Mouse (Mus musculus) ES-Bruce4 (cell line): ENCODE results near the gene Krtap4-2. TPM values are rescaled to one million over a fixed set of nuclear protein-coding genes. Genes with fewer than 3 reads are reported as not detected.
"Not testable (repeated sequence)": the region's sequence is repeated elsewhere in the genome, so short reads cannot be mapped to it uniquely, and the experiment has no call there.

Experiments used
- H3K27ac ChIP-seq: 2 replicates; pipeline ENCODE4 v1.5.1; 2012; ENCODE audit warnings: low read length, inconsistent platforms; ENCODE audit not compliant: insufficient read depth
- H3K27me3 ChIP-seq: 2 replicates; pipeline ENCODE4 v1.6.1; 2012; ENCODE audit warnings: mild to moderate bottlenecking, low read length, inconsistent platforms; ENCODE audit not compliant: control insufficient read depth, poor library complexity, insufficient read depth, severe bottlenecking
- H3K36me3 ChIP-seq: 2 replicates; pipeline ENCODE4 v1.6.1; 2012; ENCODE audit warnings: inconsistent platforms, mild to moderate bottlenecking, low read length, moderate library complexity; ENCODE audit not compliant: control insufficient read depth, poor library complexity, insufficient read depth, severe bottlenecking
- H3K4me1 ChIP-seq: one replicate; pipeline ENCODE4 v1.8.1; 2011; ENCODE audit warnings: low read length; ENCODE audit not compliant: control insufficient read depth, insufficient read depth
- H3K4me3 ChIP-seq: 2 replicates; pipeline ENCODE4 v1.5.1; 2011; ENCODE audit warnings: low read depth, mild to moderate bottlenecking, low read length
- H3K9ac ChIP-seq: 2 replicates; pipeline ENCODE4 v1.6.1; 2012; ENCODE audit warnings: low read depth, mild to moderate bottlenecking, inconsistent platforms; ENCODE audit not compliant: poor library complexity, severe bottlenecking
- H3K9me3 ChIP-seq: replicated peaks from 2 replicates; pipeline ENCODE4 v1.6.1; 2012; ENCODE audit warnings: mild to moderate bottlenecking, low read length, inconsistent platforms; ENCODE audit not compliant: control insufficient read depth, poor library complexity, insufficient read depth, severe bottlenecking
- CTCF ChIP-seq: IDR thresholded peaks from one replicate; pipeline ENCODE4 v1.8.1; 2011; ENCODE audit warnings: low read depth, low read length
- EP300 ChIP-seq: IDR thresholded peaks from 2 replicates; pipeline ENCODE4 v1.6.1; 2011; ENCODE audit warnings: low read depth, low read length; ENCODE audit not compliant: insufficient read depth
- POLR2A ChIP-seq: IDR thresholded peaks from one replicate; pipeline ENCODE4 v1.8.1; 2011; ENCODE audit warnings: low read length; ENCODE audit not compliant: insufficient read depth
- polyA plus RNA-seq: library from polyadenylated mRNA; stranded (reverse); fragments of >200 nt; gene quantifications from 2 replicates; pipeline ENCODE4 v1.2.4, GENCODE M21; 2011; ENCODE audit warnings: low read depth; ENCODE audit not compliant: missing spikeins, insufficient read depth, insufficient read length

The Krtap4-2 gene
- polyA plus RNA-seq, 1 experiment = not detected

GRCm38 (mm10) chr11:99657051-99657450 is 22.2 kb upstream of the Krtap4-2 start:
- Histone ChIP-seq H3K4me1 (peaks cover 2% of the 10 kb centered on the region), H3K9ac (no peak overlapping the region), H3K27me3 (no peaks in the 10 kb centered on the region), H3K27ac (no peak overlapping the region), H3K4me3 (no peak overlapping the region), H3K36me3 (no peaks in the 10 kb centered on the region), H3K9me3 (no peaks in the 10 kb centered on the region)
- TF ChIP-seq CTCF = no peak

GRCm38 (mm10) chr11:99650136-99650535 is 15.3 kb upstream of the Krtap4-2 start, which contains the start of gene Gm11555:
Gene Gm11555, minus strand, starts transcription at chr11:99650236.
- Histone ChIP-seq H3K4me1 (no peaks in the 10 kb centered on the region), H3K9me3 (peaks cover 3% of the 10 kb centered on the region; the same call in 1 of the 2 replicates), H3K9ac (no peak within 1 kb of the TSS), H3K4me3 (no peak within 1 kb of the TSS), H3K27me3 (no peaks in the 10 kb centered on the region), H3K27ac (no peak within 1 kb of the TSS), H3K36me3 (no peaks in the 10 kb centered on the region)
- TF ChIP-seq CTCF = no peak
- TF ChIP-seq POLR2A = no peak

- Histone ChIP-seq H3K27me3 (no peaks in the 10 kb centered on the region), H3K4me3 (no peak overlapping the region), H3K4me1 (no peaks in the 10 kb centered on the region), H3K9me3 (peaks cover 3% of the 10 kb centered on the region; the same call in 1 of the 2 replicates), H3K9ac (no peak overlapping the region), H3K27ac (no peak overlapping the region), H3K36me3 (no peaks in the 10 kb centered on the region)
- TF ChIP-seq POLR2A (no peak), EP300 (no peak), CTCF (no peak)
Measured at GRCm38 (mm10) chr11:99646444-99646843, 11.6 kb upstream of the Krtap4-2 start.

- Histone ChIP-seq H3K9me3 (no peaks in the 10 kb centered on the region), H3K4me3 (no peak overlapping the region)
Measured at GRCm38 (mm10) chr11:99644351-99644750, 9.5 kb upstream of the Krtap4-2 start.

GRCm38 (mm10) chr11:99643635-99644139 is 8.8 kb upstream of the Krtap4-2 start, which contains the start of gene Krtap4-7:
Gene Krtap4-7, minus strand, starts transcription at chr11:99644089.
- not testable (repeated sequence) for H3K27ac ChIP-seq, H3K9ac ChIP-seq, H3K36me3 ChIP-seq

More at GRCm38 (mm10) chr11:99644351-99644750, 9.5 kb upstream of the Krtap4-2 start:
- no peaks in the 10 kb centered on the region for H3K27me3 ChIP-seq
- H3K4me1 ChIP-seq = no peaks in the 10 kb centered on the region
- no peak overlapping the region for H3K27ac ChIP-seq
- TF ChIP-seq POLR2A (no peak), EP300 (no peak), CTCF (no peak)
- H3K36me3 ChIP-seq = no peaks in the 10 kb centered on the region
- H3K9ac ChIP-seq = no peak overlapping the region

GRCm38 (mm10) chr11:99640926-99641325 is 6.0 kb upstream of the Krtap4-2 start:
- TF ChIP-seq EP300 (no peak), CTCF (no peak), POLR2A (no peak)
- Histone ChIP-seq H3K4me3 (no peak overlapping the region), H3K4me1 (no peaks in the 10 kb centered on the region), H3K27me3 (no peaks in the 10 kb centered on the region), H3K9ac (no peak overlapping the region), H3K9me3 (no peaks in the 10 kb centered on the region), H3K36me3 (no peaks in the 10 kb centered on the region), H3K27ac (no peak overlapping the region)

More at GRCm38 (mm10) chr11:99643635-99644139, 8.8 kb upstream of the Krtap4-2 start, which contains the start of gene Krtap4-7:
- not testable (repeated sequence) for H3K4me3 ChIP-seq, H3K4me1 ChIP-seq, H3K9me3 ChIP-seq, H3K27me3 ChIP-seq
